8 mouse cellular contexts compared by ENCODE assay signal in the genomic region with DNA sequence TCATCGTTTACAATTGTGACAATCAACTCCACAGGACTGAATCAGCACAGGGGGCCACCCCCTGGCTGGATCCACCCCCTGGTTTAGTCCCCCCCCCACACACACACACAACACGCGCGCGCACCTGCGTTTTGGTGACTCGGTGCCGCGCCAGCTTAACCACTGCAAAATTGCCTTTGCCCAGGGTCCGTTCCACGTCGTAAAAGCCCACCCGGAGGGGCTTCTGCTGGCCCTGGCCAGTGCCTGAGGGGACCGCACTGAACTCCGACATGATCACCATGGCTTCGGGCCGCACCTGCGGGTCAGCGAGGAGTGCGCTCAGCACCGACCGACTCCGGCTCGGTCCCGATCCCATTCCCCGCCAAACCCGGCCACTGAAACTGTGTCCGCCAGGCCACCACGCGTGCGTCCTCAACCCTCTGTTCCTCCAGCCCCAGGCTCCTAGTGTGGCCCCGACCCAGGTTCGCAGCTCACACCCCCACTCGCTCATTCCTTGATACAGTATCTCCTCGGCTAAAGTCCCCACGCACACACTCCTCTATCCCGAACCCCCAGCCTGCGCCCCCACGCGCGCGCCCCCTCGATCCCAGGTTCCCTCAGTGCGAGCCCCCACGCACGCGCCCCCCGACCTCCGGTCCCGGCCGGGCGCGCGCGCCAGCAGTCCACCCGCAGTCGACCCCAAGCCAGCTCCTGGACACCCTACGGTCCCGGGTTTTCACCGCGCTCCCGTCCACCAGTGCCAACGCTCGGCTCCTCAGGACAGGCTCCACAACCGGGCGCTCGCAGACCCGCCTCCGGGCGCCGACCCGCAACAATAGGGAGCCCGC. TPM values are rescaled to one million over a fixed set of nuclear protein-coding genes. Genes with fewer than 3 reads are reported as not detected.
DNase-seq lines count a peak whose midpoint lies in the region; ATAC-seq and TF ChIP-seq lines count a peak whose summit lies in the region.

No protein-coding gene starts in this region.

- no peak for TF ChIP-seq RAD21 in CH12.LX (IDR thresholded peaks at IDR 0.05; ENCODE audit: low read depth, low read length)

- H3K27ac ChIP-seq in CH12.LX (ENCODE audit: insufficient read depth, low read depth), result peak overlapping the region; percentile 88

- H3K9me3 ChIP-seq in CH12.LX (replicated peaks; ENCODE audit: low read length), result no peaks in the 10 kb centered on the region

- no peaks in the 10 kb centered on the region for H3K27me3 ChIP-seq in CH12.LX (replicated peaks)

- H3K9ac ChIP-seq in CH12.LX (ENCODE audit: insufficient read depth, low read depth), result peak overlapping the region; percentile 99

- peaks cover 33 to 41% of the 10 kb centered on the region in 2 experiments for H3K36me3 ChIP-seq in CH12.LX (replicated peaks in 1 of 2; ENCODE audit: control insufficient read depth in 1 of 2, insufficient read depth in 1 of 2, low read length in 1 of 2)

- in situ Hi-C loops in CH12.LX (cut with MboI; ENCODE audit: low pct_ligation_motif_present, low pct_unique_long_range_greater_than_20kb, low sequenced_read_pairs), result no loop called here

- WGBS in lung, adult 2 months, result under 1% methylated on average over 73 of the region's 73 CpGs

- H3K79me2 ChIP-seq in CH12.LX (replicated peaks; ENCODE audit: control insufficient read depth, extremely low read depth, insufficient read depth, poor library complexity, severe bottlenecking), result peaks cover 51% of the 10 kb centered on the region

- no peak for TF ChIP-seq CTCF in CH12.LX (conservative IDR thresholded peaks at IDR 0.05 in 1 of 2, IDR thresholded peaks at IDR 0.05 in 1 of 2; ENCODE audit: low read depth in 2 of 2, low read length in 2 of 2)
- no peak for TF ChIP-seq CTCF in lung, adult 2 months (IDR thresholded peaks at IDR 0.05; ENCODE audit: insufficient read depth, low read length)

- no peak overlapping the region for H3K4me2 ChIP-seq in CH12.LX (ENCODE audit: insufficient read depth, low read depth, poor library complexity, severe bottlenecking)

- dilution Hi-C loops in CH12.LX (cut with MboI; ENCODE audit: extremely low pct_ligation_motif_present, extremely low pct_unique_long_range_greater_than_20kb, low sequenced_read_pairs), result no loop called here

- peaks cover 41 to 57% of the 10 kb centered on the region in 2 experiments for H3K4me1 ChIP-seq in CH12.LX (ENCODE audit: control insufficient read depth in 1 of 2, insufficient read depth in 2 of 2)
- peaks cover 7% of the 10 kb centered on the region for H3K4me1 ChIP-seq in lung, adult 2 months (ENCODE audit: control insufficient read depth, insufficient read depth, low read length)

- TF ChIP-seq EP300 in CH12.LX (IDR thresholded peaks at IDR 0.05; ENCODE audit: low read length), result no peak

- peak; percentile 45; the same call in 1 of the 2 replicates for TF ChIP-seq POLR2A in CH12.LX (IDR thresholded peaks at IDR 0.05; ENCODE audit: low read depth, low read length)
- TF ChIP-seq POLR2A in lung, adult 2 months (IDR thresholded peaks at IDR 0.05; ENCODE audit: borderline replicate concordance, extremely low read depth, low read depth, low read length), result no peak; the same call in 1 of the 2 replicates

- 0 out of 2 replicates have a peak, but pooled peaks have one; percentile 35 for ATAC-seq in neutrophil, adult 5-6 weeks (ENCODE audit: extremely low read depth, insufficient number of reproducible peaks, low FRiP score, poor library complexity, severe bottlenecking)

- DNase-seq in 3134 (ENCODE audit: extremely low read depth, insufficient read length, low spot score) (peak; percentile 53), CH12.LX (ENCODE audit: extremely low read depth) (peak; percentile 78), adipocyte (ENCODE audit: low spot score) (no peak)
- peak; percentile 45 to 52 for DNase-seq in cerebellum, postnatal 25 days
- peak; percentile 57 for DNase-seq in gastrocnemius, postnatal 25 days
- DNase-seq in kidney, adult 9 months, result peak; percentile 61
- peak; percentile 74 for DNase-seq in lung, adult 2 months

- peak overlapping the region; percentile 76 to 98 (median 98) for H3K4me3 ChIP-seq in CH12.LX (replicated peaks in 1 of 3; ENCODE audit: low read depth in 2 of 3, low read length in 2 of 3, poor library complexity in 1 of 3)
- peak overlapping the region; percentile 93 for H3K4me3 ChIP-seq in lung, adult 2 months (replicated peaks; ENCODE audit: extremely low read depth, low read depth, low read length)

TF ChIP-seq in CH12.LX, 34 proteins besides CTCF, POLR2A, EP300 and RAD21:
- 0 out of 2 replicates have a peak, but pooled peaks have one; percentile 17 for TF ChIP-seq CHD2 (IDR thresholded peaks at IDR 0.05; ENCODE audit: low read length)
- TF ChIP-seq TCF12 (IDR thresholded peaks at IDR 0.05; ENCODE audit: low read depth, low read length), result peak; percentile 54; the same call in 1 of the 2 replicates
- peak; percentile 90 for TF ChIP-seq SIN3A (IDR thresholded peaks at IDR 0.05; ENCODE audit: low read length)
- peak; percentile 5; the same call in 1 of the 2 replicates for TF ChIP-seq IRF4 (IDR thresholded peaks at IDR 0.05; ENCODE audit: low read depth, low read length)
- TF ChIP-seq BHLHE40 (IDR thresholded peaks at IDR 0.05; ENCODE audit: low read depth, low read length), result no peak
- peak; percentile 65 for TF ChIP-seq NRF1 (IDR thresholded peaks at IDR 0.05; ENCODE audit: low read depth, low read length)
- peak; percentile 87 for TF ChIP-seq MXI1 (IDR thresholded peaks at IDR 0.05; ENCODE audit: low read depth, low read length)
- peak; percentile 34; the same call in 1 of the 2 replicates for TF ChIP-seq MAZ (IDR thresholded peaks at IDR 0.05; ENCODE audit: low read depth, low read length)
- 0 out of 2 replicates have a peak, but pooled peaks have one; percentile 36 for TF ChIP-seq NELFE (IDR thresholded peaks at IDR 0.05; ENCODE audit: low read depth, low read length)
- TF ChIP-seq ZMIZ1 (IDR thresholded peaks at IDR 0.05; ENCODE audit: low read depth, low read length), result 0 out of 2 replicates have a peak, but pooled peaks have one; percentile 64
- peak; percentile 52 for TF ChIP-seq MAX (IDR thresholded peaks at IDR 0.05; ENCODE audit: low read length)
- TF ChIP-seq CHD1 (IDR thresholded peaks at IDR 0.05; ENCODE audit: low read depth, low read length), result 0 out of 2 replicates have a peak, but pooled peaks have one; percentile 24
- TF ChIP-seq ZC3H11A (IDR thresholded peaks at IDR 0.05; ENCODE audit: low read depth, low read length), result no peak
- no peak for TF ChIP-seq ZNF384 (IDR thresholded peaks at IDR 0.05; ENCODE audit: low read depth, low read length)
- TF ChIP-seq SMC3 (IDR thresholded peaks at IDR 0.05; ENCODE audit: low read depth, low read length), result peak; percentile 27
- peak; percentile 49; the same call in 1 of the 2 replicates for TF ChIP-seq MEF2A (IDR thresholded peaks at IDR 0.05; ENCODE audit: borderline replicate concordance, low read depth, low read length)
- no peak for TF ChIP-seq RCOR1 (conservative IDR thresholded peaks at IDR 0.05; ENCODE audit: low read depth, low read length)
- no peak for TF ChIP-seq KAT2A (IDR thresholded peaks at IDR 0.05; ENCODE audit: insufficient replicate concordance, low read length)
TF ChIP-seq in CH12.LX: peak in this region for 13.

RNA-seq across cellular contexts. Expression of a gene that starts 0.6 kb away (rescaled TPM):
- total RNA-seq in CH12.LX (2012; rRNA removed) (56.7 and 56.9 TPM in 2 replicates), CH12.LX (2014; rRNA removed) (16.0 and 17.1 TPM in 2 replicates)
- polyA plus RNA-seq in CH12.LX (2012; ENCODE audit: insufficient read length, low read depth), result 27.7 and 36.7 TPM in 2 replicates
- total RNA-seq in gastrocnemius, postnatal 25 days (2021), result 10 to 100 TPM; 17.2 to 19.6 TPM
- polyA plus RNA-seq in lung, adult 2 months (2012; rRNA removed), result 60.5 and 87.9 TPM in 2 replicates
- total RNA-seq in neutrophil, adult 5-6 weeks (2017), result 79.1 and 90.7 TPM in 2 replicates
